Mouse (Mus musculus): ENCODE measurements around the gene Kcnv2. TPM values are rescaled to one million over a fixed set of nuclear protein-coding genes. Genes with fewer than 3 reads are reported as not detected.

Kcnv2 gene
- polyA plus RNA-seq, 1 experiment from 2014 or later = 0.03 TPM

GRCm38 (mm10) chr19:27370174-27370573 lies 47.8 kb downstream of the Kcnv2 start:
- no peak overlapping the region for H3K4me3 ChIP-seq
- H3K4me1 ChIP-seq (replicated peaks) = no peaks in the 10 kb centered on the region; the same call in 1 of the 2 replicates
- 79% methylated on average over 2 of the region's 2 CpGs for WGBS
- no peak for DNase-seq (ENCODE audit: low spot score)
- no peaks in the 10 kb centered on the region for H3K9me3 ChIP-seq
- H3K27me3 ChIP-seq (ENCODE audit: insufficient read depth, poor library complexity, severe bottlenecking) = no peaks in the 10 kb centered on the region
- no peaks in the 10 kb centered on the region for H3K36me3 ChIP-seq
- no peak overlapping the region for H3K27ac ChIP-seq

- Histone ChIP-seq H3K4me3 (no peak overlapping the region), H3K9me3 (no peaks in the 10 kb centered on the region), H3K4me1 (replicated peaks) (no peaks in the 10 kb centered on the region; the same call in 1 of the 2 replicates), H3K36me3 (no peaks in the 10 kb centered on the region), H3K27me3 (ENCODE audit: insufficient read depth, poor library complexity, severe bottlenecking) (no peaks in the 10 kb centered on the region), H3K27ac (no peak overlapping the region)
- 91% methylated on average over 2 of the region's 2 CpGs for WGBS
- no peak for DNase-seq (ENCODE audit: low spot score)
Measured at GRCm38 (mm10) chr19:27370784-27371183, 48.4 kb downstream of the Kcnv2 start.

GRCm38 (mm10) chr19:27379712-27380401 lies 57.5 kb downstream of the Kcnv2 start:
- H3K27me3 ChIP-seq (ENCODE audit: insufficient read depth, poor library complexity, severe bottlenecking) = no peaks in the 10 kb centered on the region
- peaks cover 6% of the 10 kb centered on the region for H3K36me3 ChIP-seq
- WGBS = 86% methylated on average over 2 of the region's 2 CpGs
- no peaks in the 10 kb centered on the region for H3K9me3 ChIP-seq
- no peak for DNase-seq (ENCODE audit: low spot score)
- H3K4me3 ChIP-seq = no peak overlapping the region
- H3K4me1 ChIP-seq (replicated peaks) = no peaks in the 10 kb centered on the region
- H3K27ac ChIP-seq = no peak overlapping the region

- Histone ChIP-seq H3K27ac (no peak overlapping the region), H3K9me3 (no peaks in the 10 kb centered on the region), H3K36me3 (peaks cover 28% of the 10 kb centered on the region), H3K4me3 (no peak overlapping the region), H3K4me1 (replicated peaks) (no peaks in the 10 kb centered on the region), H3K27me3 (ENCODE audit: insufficient read depth, poor library complexity, severe bottlenecking) (no peaks in the 10 kb centered on the region)
- DNase-seq (ENCODE audit: low spot score) = no peak
- WGBS = 92% methylated on average over 1 of the region's 1 CpGs
Measured at GRCm38 (mm10) chr19:27382131-27382530, 59.7 kb downstream of the Kcnv2 start.

GRCm38 (mm10) chr19:27383266-27383665 lies 60.9 kb downstream of the Kcnv2 start:
- WGBS = 94% methylated on average over 5 of the region's 5 CpGs
- H3K36me3 ChIP-seq = peaks cover 40% of the 10 kb centered on the region
- H3K4me1 ChIP-seq (replicated peaks) = no peaks in the 10 kb centered on the region
- H3K9me3 ChIP-seq = no peaks in the 10 kb centered on the region
- H3K27me3 ChIP-seq (ENCODE audit: insufficient read depth, poor library complexity, severe bottlenecking) = no peaks in the 10 kb centered on the region
- DNase-seq (ENCODE audit: low spot score) = no peak
- H3K4me3 ChIP-seq = no peak overlapping the region
- no peak overlapping the region for H3K27ac ChIP-seq

GRCm38 (mm10) chr19:27385304-27385703 lies 62.9 kb downstream of the Kcnv2 start:
- Histone ChIP-seq H3K27me3 (ENCODE audit: insufficient read depth, poor library complexity, severe bottlenecking) (no peaks in the 10 kb centered on the region), H3K4me1 (replicated peaks) (no peaks in the 10 kb centered on the region), H3K9me3 (no peaks in the 10 kb centered on the region), H3K36me3 (peaks cover 60% of the 10 kb centered on the region), H3K4me3 (no peak overlapping the region), H3K27ac (no peak overlapping the region)
- DNase-seq (ENCODE audit: low spot score) = no peak

Other genes starting within 250 kb of the Kcnv2 start
- gene Vldlr, start 106.1 kb upstream of the Kcnv2 start, polyA plus RNA-seq (2016; fragmentation: Nextera tagmentation; extraction: Ambion mirVana) = 4.6 and 6.9 TPM in 2 replicates
- gene Pum3, start 107.2 kb downstream of the Kcnv2 start, polyA plus RNA-seq (2016; fragmentation: Nextera tagmentation; extraction: Ambion mirVana) = 56.0 and 79.4 TPM in 2 replicates